Mouse (Mus musculus): Measurements from ENCODE around the gene Fgr.

- TF ChIP-seq CTCF (IDR thresholded peaks at IDR 0.05; ENCODE audit: low read depth) (no peak), EP300 (IDR thresholded peaks at IDR 0.05; ENCODE audit: low read depth) (no peak)
Measured at GRCm38 (mm10) chr4:132943088-132943487, 30.8 kb upstream of the Fgr start.

Measured in heart, postnatal 0 days (tissue).